Mouse (Mus musculus) CH12.LX (cell line): ENCODE data around the gene Mrpl23. TPM values are rescaled to one million over a fixed set of nuclear protein-coding genes. Genes with fewer than 3 reads are reported as not detected.

Experiments
- DNase-seq: peaks from one replicate; pipeline ENCODE4 v3.0.0-alpha.2; 2013; ENCODE audit errors: extremely low read depth
- H3K27ac ChIP-seq: 2 replicates; pipeline ENCODE4 v1.5.1; 2012; ENCODE audit warnings: low read depth, mild to moderate bottlenecking, control low read depth, moderate library complexity; ENCODE audit not compliant: insufficient read depth
- H3K27me3 ChIP-seq: replicated peaks from 2 replicates; pipeline ENCODE3; 2012; ENCODE audit warnings: inconsistent platforms
- H3K36me3 ChIP-seq, 2 experiments: replicated peaks in 1 of 2; 2 replicates each; pipeline versions ENCODE3 to v1.6.1; 2012; ENCODE audit warnings: inconsistent platforms in 1 of 2, low read length in 1 of 2, mild to moderate bottlenecking in 1 of 2, mixed read lengths in 1 of 2, moderate library complexity in 1 of 2; ENCODE audit not compliant: control insufficient read depth in 1 of 2, insufficient read depth in 1 of 2
- H3K4me1 ChIP-seq, 2 experiments: 2 replicates each; pipeline ENCODE4 v1.6.1; 2012; ENCODE audit warnings: inconsistent platforms in 1 of 2, moderate library complexity in 1 of 2; ENCODE audit not compliant: insufficient read depth in 2 of 2, control insufficient read depth in 1 of 2
- H3K4me2 ChIP-seq: 2 replicates; pipeline ENCODE4 v1.6.1; 2012; ENCODE audit warnings: low read depth, mild to moderate bottlenecking, control low read depth; ENCODE audit not compliant: poor library complexity, insufficient read depth, severe bottlenecking
- H3K4me3 ChIP-seq, 3 experiments: fragments of 150-350 bp in 1 of 3; sonication (generic) in 1 of 3; replicated peaks in 1 of 3; 2 replicates each; pipeline versions ENCODE3 to v1.5.1; 2011 to 2012; ENCODE audit warnings: low read depth in 2 of 3, low read length in 2 of 3, mild to moderate bottlenecking in 2 of 3, moderate library complexity in 2 of 3, control low read depth in 1 of 3, improper control_type of control experiment in 1 of 3, inconsistent platforms in 1 of 3, mixed read lengths in 1 of 3; ENCODE audit not compliant: poor library complexity in 1 of 3
- H3K79me2 ChIP-seq: replicated peaks from 2 replicates; pipeline ENCODE4 v1.6.1; 2012; ENCODE audit warnings: mild to moderate bottlenecking, moderate library complexity; ENCODE audit not compliant: control insufficient read depth, poor library complexity, insufficient read depth, severe bottlenecking; ENCODE audit errors: extremely low read depth
- H3K9ac ChIP-seq: 2 replicates; pipeline ENCODE4 v1.6.1; 2012; ENCODE audit warnings: low read depth, mild to moderate bottlenecking, control low read depth, moderate library complexity; ENCODE audit not compliant: insufficient read depth
- H3K9me3 ChIP-seq: replicated peaks from 2 replicates; pipeline ENCODE3; 2012; ENCODE audit warnings: low read length, inconsistent platforms, mixed read lengths
- BHLHE40 ChIP-seq: IDR thresholded peaks from 2 replicates; pipeline ENCODE4 v1.6.1; 2011; ENCODE audit warnings: mild to moderate bottlenecking, low read depth, low read length, improper control_type of control experiment
- CHD1 ChIP-seq: IDR thresholded peaks from 2 replicates; pipeline ENCODE4 v1.6.1; 2012; ENCODE audit warnings: low read depth, low read length, improper control_type of control experiment, inconsistent platforms
- E2F4 ChIP-seq: IDR thresholded peaks from 2 replicates; pipeline ENCODE4 v1.6.1; 2011; ENCODE audit warnings: low read depth, low read length, improper control_type of control experiment; ENCODE audit not compliant: insufficient replicate concordance
- ELF1 ChIP-seq: IDR thresholded peaks from 2 replicates; pipeline ENCODE4 v1.6.1; 2014; ENCODE audit warnings: low read depth, mild to moderate bottlenecking, inconsistent platforms, low read length, improper control_type of control experiment
- ETS1 ChIP-seq: conservative IDR thresholded peaks from 2 replicates; pipeline ENCODE4 v1.6.1; 2012; ENCODE audit warnings: low read depth, mild to moderate bottlenecking, inconsistent platforms, low read length, improper control_type of control experiment, moderate library complexity
- GABPA ChIP-seq: IDR thresholded peaks from 2 replicates; pipeline ENCODE4 v1.6.1; 2012; ENCODE audit warnings: low read depth, low read length, improper control_type of control experiment, inconsistent platforms; ENCODE audit not compliant: insufficient replicate concordance
- JUN ChIP-seq: IDR thresholded peaks from 2 replicates; pipeline ENCODE4 v1.6.1; 2011; ENCODE audit warnings: low read depth, mild to moderate bottlenecking, low read length, improper control_type of control experiment, moderate library complexity; ENCODE audit not compliant: insufficient read depth
- KAT2A ChIP-seq: IDR thresholded peaks from 2 replicates; pipeline ENCODE4 v1.6.1; 2012; ENCODE audit warnings: low read length, improper control_type of control experiment, inconsistent platforms; ENCODE audit not compliant: insufficient replicate concordance
- MAFK ChIP-seq: IDR thresholded peaks from 2 replicates; pipeline ENCODE4 v1.6.1; 2011; ENCODE audit warnings: low read length, improper control_type of control experiment; ENCODE audit not compliant: insufficient replicate concordance
- MAX ChIP-seq: IDR thresholded peaks from 2 replicates; pipeline ENCODE4 v1.6.1; 2011; ENCODE audit warnings: low read length, improper control_type of control experiment
- MAZ ChIP-seq: IDR thresholded peaks from 2 replicates; pipeline ENCODE4 v1.6.1; 2012; ENCODE audit warnings: low read depth, mild to moderate bottlenecking, inconsistent platforms, low read length, improper control_type of control experiment, moderate library complexity
- MYC ChIP-seq: IDR thresholded peaks from 2 replicates; pipeline ENCODE4 v1.6.1; 2011; ENCODE audit warnings: low read depth, mild to moderate bottlenecking, improper control_type of control experiment, low read length
- NRF1 ChIP-seq: IDR thresholded peaks from 2 replicates; pipeline ENCODE4 v1.6.1; 2014; ENCODE audit warnings: low read depth, mild to moderate bottlenecking, inconsistent platforms, low read length, improper control_type of control experiment, moderate library complexity
- PAX5 ChIP-seq: IDR thresholded peaks from 2 replicates; pipeline ENCODE4 v1.6.1; 2012; ENCODE audit warnings: low read length, inconsistent platforms, mixed read lengths
- POLR2A ChIP-seq: IDR thresholded peaks from 2 replicates; pipeline ENCODE4 v1.6.1; 2011; ENCODE audit warnings: low read depth, mild to moderate bottlenecking, improper control_type of control experiment, low read length
- POLR2AphosphoS2 ChIP-seq: IDR thresholded peaks from 2 replicates; pipeline ENCODE4 v1.6.1; 2011; ENCODE audit warnings: low read depth, low read length, improper control_type of control experiment
- SIN3A ChIP-seq: IDR thresholded peaks from 2 replicates; pipeline ENCODE4 v1.6.1; 2012; ENCODE audit warnings: low read length, improper control_type of control experiment, inconsistent platforms
- SMC3 ChIP-seq: IDR thresholded peaks from 2 replicates; pipeline ENCODE4 v1.6.1; 2011; ENCODE audit warnings: low read depth, low read length, improper control_type of control experiment
- TBP ChIP-seq: conservative IDR thresholded peaks from 2 replicates; pipeline ENCODE4 v1.6.1; 2011; ENCODE audit warnings: low read depth, low read length, improper control_type of control experiment
- TCF12 ChIP-seq: IDR thresholded peaks from 2 replicates; pipeline ENCODE4 v1.6.1; 2014; ENCODE audit warnings: low read depth, mild to moderate bottlenecking, inconsistent platforms, low read length, improper control_type of control experiment
- USF1 ChIP-seq: IDR thresholded peaks from 2 replicates; pipeline ENCODE4 v1.6.1; 2014; ENCODE audit warnings: low read depth, mild to moderate bottlenecking, inconsistent platforms, low read length, improper control_type of control experiment
- ZC3H11A ChIP-seq: IDR thresholded peaks from 2 replicates; pipeline ENCODE4 v1.6.1; 2012; ENCODE audit warnings: low read depth, mild to moderate bottlenecking, inconsistent platforms, low read length, improper control_type of control experiment
- ZKSCAN1 ChIP-seq: IDR thresholded peaks from 2 replicates; pipeline ENCODE4 v1.6.1; 2012; ENCODE audit warnings: low read depth, inconsistent platforms, low read length, improper control_type of control experiment, borderline replicate concordance
- ZMIZ1 ChIP-seq: IDR thresholded peaks from 2 replicates; pipeline ENCODE4 v1.6.1; 2012; ENCODE audit warnings: low read depth, mild to moderate bottlenecking, inconsistent platforms, low read length, improper control_type of control experiment
- ZNF384 ChIP-seq: IDR thresholded peaks from 2 replicates; pipeline ENCODE4 v1.6.1; 2012; ENCODE audit warnings: low read depth, low read length, improper control_type of control experiment, inconsistent platforms
- dilution Hi-C: fragments of 300-500 bp; cut with MboI; formaldehyde crosslinking; loops from 2 replicates; pipeline ENCODE4 v1.14.3; 2020; ENCODE audit warnings: low sequenced_read_pairs; ENCODE audit not compliant: extremely low pct_unique_long_range_greater_than_20kb, extremely low pct_ligation_motif_present
- in situ Hi-C: fragments of 300-500 bp; cut with MboI; formaldehyde crosslinking; loops from 3 replicates; pipeline ENCODE4 v1.14.3; 2019; ENCODE audit warnings: low sequenced_read_pairs, low pct_ligation_motif_present, low pct_unique_long_range_greater_than_20kb, mixed read lengths
- polyA plus RNA-seq: library from polyadenylated mRNA; unstranded; fragments of >175 nt; gene quantifications from 2 replicates; pipeline ENCODE4 v1.2.1, GENCODE M21; 2012; ENCODE audit warnings: low read depth; ENCODE audit not compliant: insufficient read length
- total RNA-seq, 2 experiments: library from RNA; depleted of rRNA; stranded (reverse); fragments of 300-350 nt in 1 of 2; fragments of >200 nt in 1 of 2; gene quantifications; 2 replicates each; pipeline ENCODE4 v1.2.3; 2012 to 2014

Mrpl23 gene
- total and polyA plus RNA-seq, 3 experiments: 8.3 to 71.2 (median 70.8) TPM

DNA sequence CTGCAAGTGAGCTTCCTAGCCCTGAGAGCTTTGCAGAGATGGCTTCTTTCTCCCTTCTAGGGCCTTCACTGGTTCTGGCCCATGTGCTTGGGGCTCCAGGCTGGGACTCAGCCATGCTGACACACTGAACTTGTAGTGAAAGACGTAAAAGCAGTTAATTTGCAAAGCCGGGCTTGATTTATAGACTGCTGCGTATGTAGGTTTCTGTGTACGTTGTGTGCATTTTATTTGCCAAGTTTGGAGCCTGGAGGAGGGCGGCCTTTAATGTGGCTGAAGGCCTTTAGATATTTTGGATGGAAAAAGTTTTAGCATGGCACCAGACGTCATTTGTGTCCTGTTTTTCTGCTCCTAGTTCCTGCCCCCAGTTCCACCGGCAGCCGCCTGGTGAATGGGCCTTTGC, 7.3 kb downstream of the Mrpl23 start:
- Histone ChIP-seq H3K27me3 (no peaks in the 10 kb centered on the region), H3K9ac (no peak overlapping the region), H3K27ac (no peak overlapping the region), H3K4me2 (no peak overlapping the region), H3K79me2 (no peaks in the 10 kb centered on the region), H3K4me3 (no peak overlapping the region), H3K9me3 (no peaks in the 10 kb centered on the region), H3K36me3 (peaks cover 33 to 86% of the 10 kb centered on the region in 2 experiments), H3K4me1 (peaks cover 0 to 11% of the 10 kb centered on the region in 2 experiments; a peak in 2 of 4 replicates)
- dilution Hi-C loops: no loop called here
- no peak for DNase-seq
- TF ChIP-seq USF1 (no peak), SMC3 (no peak), KAT2A (no peak), JUN (no peak), ZNF384 (no peak), TBP (no peak), NRF1 (no peak), PAX5 (no peak), SIN3A (no peak), POLR2A (no peak), MAX (no peak)
- in situ Hi-C loops: loop anchor here (10.0 kb wide), 1 partner anchor 135 kb away; no protein-coding TSS in a partner anchor

DNA sequence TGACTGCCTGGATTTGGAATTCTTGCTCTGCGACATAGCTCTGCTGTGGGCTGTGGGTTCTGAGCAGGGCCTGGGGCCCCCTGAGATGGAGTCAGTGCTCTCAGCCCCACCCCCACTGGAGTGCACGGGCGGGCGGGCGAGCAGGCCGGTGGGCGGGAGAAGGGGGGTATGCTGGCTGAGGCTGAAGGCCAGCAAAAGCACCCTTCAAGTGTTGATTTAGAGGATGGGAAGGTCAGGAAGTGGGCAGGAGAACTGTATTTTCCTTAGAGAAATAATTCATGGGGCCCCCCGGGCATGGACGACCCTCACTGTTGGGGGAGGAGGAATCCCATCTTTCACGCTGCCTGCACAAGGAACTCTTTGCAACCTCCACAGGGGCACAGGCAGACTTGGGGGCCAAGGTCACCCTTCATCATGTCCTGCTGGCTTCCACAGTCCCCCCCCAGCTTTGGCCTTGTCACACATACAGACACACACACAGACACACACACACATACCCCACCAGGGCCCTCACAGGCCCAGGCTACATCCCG, 10.4 kb downstream of the Mrpl23 start:
- Histone ChIP-seq H3K4me3 (no peak overlapping the region), H3K27me3 (no peaks in the 10 kb centered on the region), H3K27ac (no peak overlapping the region), H3K36me3 (peaks cover 22 to 77% of the 10 kb centered on the region in 2 experiments), H3K4me1 (peaks cover 0 to 6% of the 10 kb centered on the region in 2 experiments; a peak in 2 of 4 replicates), H3K9me3 (no peaks in the 10 kb centered on the region), H3K79me2 (no peaks in the 10 kb centered on the region), H3K9ac (no peak overlapping the region), H3K4me2 (no peak overlapping the region)
- in situ Hi-C loops (loop anchor here (10.0 kb wide), 1 partner anchor 132 kb away; no protein-coding TSS in a partner anchor), dilution Hi-C loops (no loop called here)
- TF ChIP-seq KAT2A (no peak), BHLHE40 (no peak), ZC3H11A (no peak), CHD1 (no peak), GABPA (no peak), ETS1 (no peak), ELF1 (no peak), ZMIZ1 (no peak), ZKSCAN1 (no peak), MAFK (no peak), MYC (no peak), TCF12 (no peak), SMC3 (no peak), E2F4 (no peak), POLR2AphosphoS2 (no peak), MAZ (no peak)
- no peak for DNase-seq
